Mouse (Mus musculus) T-helper 2 cell (primary cell): ENCODE measurements around the gene Tmem245.

Experiments
- in situ Hi-C: fragments of 300-600 bp; cut with MboI, MseI; formaldehyde crosslinking; loops from one replicate; pipeline ENCODE4 v1.15.1; 2025; ENCODE audit warnings: high pct_unique_total_duplicates

Tmem245 gene

DNA sequence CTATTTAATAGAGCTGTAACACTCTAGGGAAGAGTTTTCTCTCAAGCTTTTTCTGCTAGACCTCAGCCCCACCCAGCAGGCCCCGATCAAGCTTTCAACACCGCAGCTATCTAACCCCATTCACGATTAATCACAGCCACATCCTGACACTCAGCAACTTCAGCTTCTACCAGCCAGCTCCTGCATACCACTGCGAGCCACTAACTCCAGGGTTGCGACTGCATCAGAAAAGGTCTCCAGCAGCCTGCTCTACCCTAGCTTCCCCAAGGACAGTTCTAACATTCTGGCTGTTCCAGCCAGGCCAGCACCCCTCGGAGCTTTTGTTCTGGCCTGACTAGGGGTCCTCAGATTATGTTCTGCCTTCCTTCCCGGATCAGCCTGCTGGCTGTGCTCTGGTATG is 15.1 kb downstream of the Tmem245 start:
- in situ Hi-C loops = loop anchor here (25.0 kb wide), 1 partner anchor 1545 kb away; no protein-coding TSS in a partner anchor

GRCm38 (mm10) chr4:56930312-56930711 is 16.9 kb downstream of the Tmem245 start:
- in situ Hi-C loops = loop anchor here (25.0 kb wide), 1 partner anchor 1543 kb away; no protein-coding TSS in a partner anchor

DNA sequence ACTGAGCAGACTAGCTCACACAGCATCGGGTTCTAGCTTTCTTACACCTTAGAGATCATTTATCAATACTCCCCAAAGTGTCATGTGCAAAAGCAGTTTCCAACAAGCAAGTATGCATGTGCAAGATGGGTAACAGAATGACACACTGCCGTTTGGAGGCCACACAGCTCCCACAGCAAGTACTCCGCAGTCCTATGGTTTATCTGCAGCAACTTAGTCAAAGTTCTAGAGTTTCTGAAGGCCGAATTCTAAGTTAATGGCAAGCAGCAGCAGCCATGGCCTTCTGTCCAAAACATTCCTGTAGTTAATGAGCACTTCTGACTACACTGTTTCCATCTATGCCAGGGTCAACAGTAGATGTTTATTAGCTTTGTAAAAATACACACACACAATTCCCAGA is 20.3 kb downstream of the Tmem245 start:
- in situ Hi-C loops = loop anchor here (25.0 kb wide), 1 partner anchor 1540 kb away; no protein-coding TSS in a partner anchor

DNA sequence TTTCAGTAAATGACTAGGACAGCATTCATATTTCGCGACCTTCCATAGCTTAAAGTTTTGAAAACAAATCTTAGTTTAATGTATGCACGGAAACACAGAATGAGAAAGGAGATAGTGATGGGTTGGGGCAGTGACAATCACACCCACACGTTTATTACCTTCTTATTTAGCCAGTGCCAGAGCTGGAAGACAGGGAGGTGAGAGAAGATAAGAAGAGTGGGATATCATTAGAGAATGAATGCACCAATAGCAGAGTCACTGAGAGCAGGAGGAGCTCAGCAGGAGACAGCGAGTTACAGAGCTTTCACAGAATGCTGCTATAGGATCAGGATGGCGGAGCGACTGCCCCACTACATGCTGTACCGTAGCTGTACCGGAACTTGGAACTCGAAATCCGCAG is 25.0 kb downstream of the Tmem245 start:
- in situ Hi-C loops = loop anchor here (5.0 kb wide), 1 partner anchor 35 kb away; no protein-coding TSS in a partner anchor

DNA sequence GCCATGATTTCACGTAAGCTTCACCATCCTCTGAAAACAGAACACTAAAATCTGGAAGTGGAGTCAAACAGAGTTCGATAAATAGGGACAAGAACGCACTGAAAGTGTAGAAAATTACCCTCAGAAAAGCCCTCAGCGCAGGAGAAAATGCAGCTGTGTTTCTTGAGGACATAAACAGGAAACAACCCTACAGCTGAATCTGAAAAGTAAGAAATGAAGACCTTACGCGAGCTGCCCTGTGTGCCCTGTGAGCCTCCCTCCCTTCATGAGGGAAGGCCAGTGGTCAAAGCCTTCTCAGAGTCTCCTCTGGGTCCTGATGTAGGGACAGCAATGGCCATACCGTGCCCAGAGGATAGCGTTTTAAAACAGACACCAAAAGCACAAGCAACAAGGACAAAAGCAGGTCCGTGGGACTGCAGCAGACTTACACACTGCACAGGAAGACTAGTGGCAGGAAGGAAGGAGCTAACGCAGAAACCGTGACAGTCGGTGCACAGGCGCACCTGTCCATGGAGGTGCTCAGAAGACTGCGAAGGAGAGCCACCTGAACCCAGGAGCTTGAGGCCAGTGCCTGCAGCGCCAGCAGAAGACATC is 31.4 kb downstream of the Tmem245 start:
- in situ Hi-C loops = no loop called here

DNA sequence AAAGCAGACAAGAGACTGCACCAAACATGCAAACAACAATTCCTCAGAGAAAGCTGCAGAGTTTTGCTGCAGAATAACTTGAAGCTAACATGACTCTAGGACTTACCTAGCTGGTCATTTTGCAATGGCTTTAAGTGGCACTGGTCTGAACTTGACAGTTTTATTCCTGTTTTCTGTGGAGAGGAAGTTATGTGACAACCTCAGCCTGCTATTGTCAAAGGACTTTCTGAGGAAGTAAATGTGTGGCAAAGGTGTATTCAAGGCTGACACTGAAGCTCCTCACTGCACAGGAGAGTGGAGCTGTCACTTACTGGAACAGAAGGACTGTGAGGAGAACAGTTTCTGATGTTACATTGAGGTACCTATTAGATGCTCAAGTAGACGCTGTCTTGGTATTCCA is 32.5 kb downstream of the Tmem245 start:
- in situ Hi-C loops = no loop called here

DNA sequence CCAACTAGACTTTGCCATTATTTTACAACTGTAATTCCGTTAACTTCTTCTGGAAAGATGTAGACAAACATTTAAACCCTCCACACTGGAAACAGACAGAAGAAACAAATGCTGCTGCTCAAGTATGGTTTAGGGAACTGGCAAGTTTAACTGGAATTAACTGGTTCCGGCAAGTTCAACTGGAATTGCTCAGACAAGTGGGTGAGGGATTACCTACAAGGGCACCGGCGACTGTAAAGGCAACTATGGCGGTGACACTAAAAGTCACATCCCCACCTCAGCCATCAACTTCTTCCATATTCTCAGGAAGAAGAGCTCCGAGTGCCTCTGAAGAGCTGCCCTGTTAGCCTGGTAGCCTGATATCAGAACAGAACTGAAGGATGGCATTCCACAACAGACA is 32.9 kb downstream of the Tmem245 start:
- in situ Hi-C loops = no loop called here

- in situ Hi-C loops = no loop called here
Measured at GRCm38 (mm10) chr4:56912382-56913001, 34.7 kb downstream of the Tmem245 start.

DNA sequence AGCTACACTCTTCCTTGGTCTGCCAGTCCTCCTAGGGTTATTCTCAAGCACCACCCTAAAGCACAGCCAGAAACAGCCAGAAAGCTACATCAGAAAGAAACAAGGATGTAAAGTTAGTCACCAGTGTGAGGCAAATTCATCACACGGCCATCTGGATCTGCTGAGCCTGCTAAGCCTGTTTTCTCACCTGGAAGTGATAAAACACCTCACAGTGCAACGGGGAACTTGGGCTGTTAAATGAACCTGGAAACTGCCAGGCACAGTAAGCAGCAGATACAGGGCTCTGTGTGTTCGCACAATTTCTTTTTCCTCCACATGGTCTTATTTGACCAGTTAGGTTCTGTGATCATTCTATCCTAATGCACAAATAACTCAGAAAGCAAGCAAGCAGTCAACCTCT is 37.7 kb downstream of the Tmem245 start:
- in situ Hi-C loops = loop anchor here (5.0 to 10.0 kb wide), 2 partner anchors 107 to 125 kb away; partner anchors contain the start of genes Elp1 and Fam206a

- in situ Hi-C loops = loop anchor here (5.0 to 10.0 kb wide), 2 partner anchors 105 to 123 kb away; partner anchors contain the start of genes Elp1 and Fam206a
Measured at GRCm38 (mm10) chr4:56907671-56908070, 39.6 kb downstream of the Tmem245 start.

- in situ Hi-C loops = loop anchor here (5.0 to 10.0 kb wide), 2 partner anchors 105 to 122 kb away; partner anchors contain the start of genes Elp1 and Fam206a
Measured at GRCm38 (mm10) chr4:56906926-56907325, 40.3 kb downstream of the Tmem245 start.

DNA sequence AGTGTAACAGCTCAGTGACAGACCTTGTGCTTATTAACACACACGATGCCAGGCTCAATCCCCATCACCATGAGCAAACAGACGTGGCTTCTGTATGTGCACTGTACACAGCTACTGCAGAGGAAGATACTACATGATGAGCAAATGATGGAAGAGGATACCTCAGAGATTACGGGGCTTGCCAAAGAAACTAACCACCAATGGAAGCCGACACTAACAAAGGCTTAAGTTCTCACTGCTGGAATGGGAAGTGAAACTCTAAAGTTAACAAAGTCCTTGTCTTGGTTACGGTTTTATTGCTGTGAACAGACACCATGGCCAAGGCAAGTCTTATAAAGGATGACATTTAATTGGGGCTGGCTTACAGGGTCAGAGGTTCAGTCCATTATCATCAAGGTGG is 41.7 kb downstream of the Tmem245 start:
- in situ Hi-C loops = loop anchor here (5.0 to 10.0 kb wide), 2 partner anchors 103 to 121 kb away; partner anchors contain the start of genes Elp1 and Fam206a

- in situ Hi-C loops = loop anchor here (10.0 kb wide), 1 partner anchor 117 kb away; no protein-coding TSS in a partner anchor
Measured at GRCm38 (mm10) chr4:56901671-56902070, 45.6 kb downstream of the Tmem245 start.

- in situ Hi-C loops = loop anchor here (25.0 kb wide), 1 partner anchor 713 kb away; no protein-coding TSS in a partner anchor
Measured at GRCm38 (mm10) chr4:56899216-56899615, 48.0 kb downstream of the Tmem245 start.

GRCm38 (mm10) chr4:56897511-56897910 is 49.7 kb downstream of the Tmem245 start:
- in situ Hi-C loops = loop anchor here (25.0 kb wide), 1 partner anchor 715 kb away; no protein-coding TSS in a partner anchor

GRCm38 (mm10) chr4:56894196-56894595 is 53.0 kb downstream of the Tmem245 start:
- in situ Hi-C loops = loop anchor here (25.0 kb wide), 1 partner anchor 718 kb away; no protein-coding TSS in a partner anchor

DNA sequence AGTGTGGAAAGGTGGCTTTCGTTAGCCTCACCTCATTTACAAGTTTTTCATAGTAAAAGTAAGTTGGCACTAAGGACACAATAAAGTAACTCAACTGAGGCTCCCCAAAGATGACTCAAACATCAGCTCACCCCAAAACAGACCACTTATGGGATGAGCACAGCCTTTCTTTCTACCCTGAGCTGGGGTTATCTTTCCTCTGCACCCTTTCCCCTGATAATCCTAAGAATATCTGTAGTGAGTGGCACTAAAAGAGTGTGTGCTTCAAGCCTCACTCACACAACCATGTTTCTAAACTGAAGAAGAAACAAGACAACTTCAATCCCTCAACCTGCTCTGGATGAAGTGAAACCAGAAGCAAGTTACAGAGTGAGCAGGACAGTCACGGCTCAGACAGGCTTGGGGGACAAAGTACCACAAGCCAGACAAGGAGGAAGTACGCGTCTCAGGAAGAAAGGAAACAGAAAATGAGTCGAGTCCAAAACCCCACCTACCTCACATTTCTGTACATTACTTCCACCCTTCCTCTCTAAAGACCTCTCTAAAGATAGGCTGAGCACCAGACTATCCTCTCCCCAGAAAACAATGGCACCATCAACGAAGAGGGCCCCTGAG is 54.6 kb downstream of the Tmem245 start:
- in situ Hi-C loops = loop anchor here (25.0 kb wide), 1 partner anchor 720 kb away; no protein-coding TSS in a partner anchor

- in situ Hi-C loops = loop anchor here (5.0 to 25.0 kb wide), 2 partner anchors 34 to 724 kb away; no protein-coding TSS in a partner anchor
Measured at GRCm38 (mm10) chr4:56888483-56888882, 58.8 kb downstream of the Tmem245 start.

DNA sequence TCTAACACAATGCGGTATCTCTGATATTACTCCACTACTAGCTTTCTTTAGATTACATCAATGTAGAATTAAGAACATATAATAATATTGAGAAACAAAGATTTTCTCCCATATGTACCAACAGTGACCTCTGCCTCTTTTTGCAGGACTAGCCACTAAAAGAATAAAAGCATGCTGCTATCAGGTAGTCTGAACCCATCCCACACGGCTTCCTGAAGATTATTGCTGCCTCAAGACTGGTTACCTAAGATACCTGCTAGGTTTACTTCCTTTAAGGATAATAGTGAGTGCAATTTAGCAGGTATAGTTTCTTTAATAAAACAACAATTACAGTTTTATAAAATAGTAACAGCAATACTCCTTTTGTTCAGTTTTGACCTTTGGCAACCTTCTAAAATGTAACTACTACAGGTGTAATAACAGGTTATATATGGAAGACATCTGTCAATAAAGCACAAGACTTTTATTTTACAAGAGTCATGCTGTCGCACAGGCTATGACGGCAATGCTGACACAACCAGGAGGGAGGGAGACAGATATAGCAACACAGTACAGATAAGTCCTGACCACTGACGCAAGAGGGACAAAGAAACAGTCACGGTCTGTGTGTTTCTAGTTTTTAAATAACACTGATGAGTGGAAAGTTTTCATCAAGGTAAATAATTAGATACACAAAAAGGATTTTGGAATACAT is 60.8 kb downstream of the Tmem245 start:
- in situ Hi-C loops = loop anchor here (5.0 to 25.0 kb wide), 2 partner anchors 36 to 726 kb away; no protein-coding TSS in a partner anchor

GRCm38 (mm10) chr4:56880036-56880703 is 67.1 kb downstream of the Tmem245 start:
- in situ Hi-C loops = loop anchor here (5.0 to 25.0 kb wide), 2 partner anchors 118 to 732 kb away; no protein-coding TSS in a partner anchor
